ENCODE assay signal across 8 mouse cellular contexts in genomic region chr7:89339142-89339435, GRCm38 (mm10).
DNase-seq lines count a peak whose midpoint lies in the region; ATAC-seq lines count a peak whose summit lies in the region.

No protein-coding gene starts in this region.

- H3K4me2 ChIP-seq in kidney, embryonic 14.5 days (replicated peaks; ENCODE audit: low read depth, low read length): peak overlapping the region; percentile 89
- H3K4me2 ChIP-seq in midbrain, embryonic 16.5 days (ENCODE audit: low read length): peak overlapping the region; percentile 82

- no peaks in the 10 kb centered on the region for H3K27me3 ChIP-seq in kidney, embryonic 14.5 days (ENCODE audit: control insufficient read depth, insufficient read depth, low read length)
- H3K27me3 ChIP-seq in midbrain, embryonic 16.5 days (ENCODE audit: control insufficient read depth, insufficient read depth, low read depth, low read length): no peaks in the 10 kb centered on the region

- no peaks in the 10 kb centered on the region for H3K36me3 ChIP-seq in kidney, embryonic 14.5 days (ENCODE audit: control insufficient read depth, insufficient read depth, low read length)
- no peaks in the 10 kb centered on the region for H3K36me3 ChIP-seq in midbrain, embryonic 16.5 days (ENCODE audit: control insufficient read depth, insufficient read depth, low read length)

- 0 out of 2 replicates have a peak, but pooled peaks have one; percentile 18 for ATAC-seq in kidney, embryonic 14.5 days (ENCODE audit: low FRiP score, low TSS enrichment)
- peak; percentile 39 for ATAC-seq in inflammation-experienced regulatory T-cells, adult 6 months
- ATAC-seq in midbrain, embryonic 16.5 days: peak; percentile 85

- peak overlapping the region; percentile 75; the same call in 1 of the 2 replicates for H3K9ac ChIP-seq in kidney, embryonic 14.5 days (ENCODE audit: low read depth, low read length)
- H3K9ac ChIP-seq in midbrain, embryonic 16.5 days (ENCODE audit: low read depth, low read length): peak overlapping the region; percentile 99

- DNase-seq in kidney, postnatal 36 days: no peak
- DNase-seq in cerebellum, postnatal 14 days: no peak
- DNase-seq in cerebellum, adult 11-12 months: no peak
- no peak for DNase-seq in adrenal gland, postnatal 25 days

- peak overlapping the region; percentile 76 for H3K4me3 ChIP-seq in kidney, embryonic 14.5 days (ENCODE audit: low read length)
- peak overlapping the region; percentile 78; the same call in 1 of the 2 replicates for H3K4me3 ChIP-seq in brown adipose tissue, adult 24 weeks (ENCODE audit: insufficient read depth, low read depth, low read length)
- peak overlapping the region; percentile 98 for H3K4me3 ChIP-seq in midbrain, embryonic 16.5 days (ENCODE audit: low read depth, low read length)

- H3K9me3 ChIP-seq in kidney, embryonic 14.5 days (ENCODE audit: control insufficient read depth, low read length): no peaks in the 10 kb centered on the region
- no peaks in the 10 kb centered on the region for H3K9me3 ChIP-seq in midbrain, embryonic 16.5 days (replicated peaks; ENCODE audit: control insufficient read depth, low read length, poor library complexity, severe bottlenecking)

- peaks cover 15% of the 10 kb centered on the region for H3K4me1 ChIP-seq in kidney, embryonic 14.5 days (ENCODE audit: control insufficient read depth, insufficient read depth, low read length)
- peaks cover 4% of the 10 kb centered on the region for H3K4me1 ChIP-seq in brown adipose tissue, adult 24 weeks (ENCODE audit: control insufficient read depth, insufficient read depth, insufficient read length, low read length)
- peaks cover 28% of the 10 kb centered on the region for H3K4me1 ChIP-seq in midbrain, embryonic 16.5 days (ENCODE audit: control insufficient read depth, insufficient read depth, low read length)

- H3K27ac ChIP-seq in kidney, embryonic 14.5 days (ENCODE audit: low read depth, low read length): no peak overlapping the region
- H3K27ac ChIP-seq in brown adipose tissue, adult 24 weeks (replicated peaks; ENCODE audit: low read depth, low read length): 0 out of 2 replicates have a peak overlapping the region, but pooled peaks have one; percentile 19
- H3K27ac ChIP-seq in midbrain, embryonic 16.5 days (ENCODE audit: low read length): peak overlapping the region; percentile 86

Comparison
In these comparisons a context has a peak if more than half of its experiments do, and no peak if none do; other contexts are left out.
1. ATAC-seq: peak in every context shown above with its lines; median percentile 85 in midbrain, embryonic 16.5 days; 39 in inflammation-experienced regulatory T-cells, adult 6 months; 18 in kidney, embryonic 14.5 days.